Mouse (Mus musculus) cerebellum, postnatal 4 days (tissue): ENCODE measurements around the gene Egln1.

Experiments used
- DNase-seq, 2 experiments: peaks; one replicate each; pipeline ENCODE4 v3.0.0; 2022; ENCODE audit warnings: low spot score in 2 of 2, mixed read lengths in 1 of 2

Gene Egln1

GRCm38 (mm10) chr8:124949209-124950068, at the start of gene Egln1:
Egln1 (minus strand) TSS chr8:124949324.
- DNase-seq: peak; percentile 35 to 72

- DNase-seq: no peak
Observed at GRCm38 (mm10) chr8:124995776-124996175, 46.7 kb upstream of the Egln1 start.

DNA sequence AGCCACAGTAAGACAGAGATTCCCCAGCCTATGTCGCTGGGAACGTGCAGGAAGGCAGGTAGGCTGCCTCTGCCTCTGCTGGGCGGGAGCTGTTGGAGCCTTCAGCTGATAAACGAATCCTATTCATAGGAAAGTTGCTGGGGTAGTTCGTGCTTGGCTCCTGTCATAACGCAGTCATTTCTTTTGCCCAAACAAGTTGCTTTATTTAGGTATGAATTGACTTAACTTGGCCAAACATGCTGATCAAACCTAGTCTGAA, 42.5 kb upstream of the Egln1 start:
- no peak for DNase-seq

DNA sequence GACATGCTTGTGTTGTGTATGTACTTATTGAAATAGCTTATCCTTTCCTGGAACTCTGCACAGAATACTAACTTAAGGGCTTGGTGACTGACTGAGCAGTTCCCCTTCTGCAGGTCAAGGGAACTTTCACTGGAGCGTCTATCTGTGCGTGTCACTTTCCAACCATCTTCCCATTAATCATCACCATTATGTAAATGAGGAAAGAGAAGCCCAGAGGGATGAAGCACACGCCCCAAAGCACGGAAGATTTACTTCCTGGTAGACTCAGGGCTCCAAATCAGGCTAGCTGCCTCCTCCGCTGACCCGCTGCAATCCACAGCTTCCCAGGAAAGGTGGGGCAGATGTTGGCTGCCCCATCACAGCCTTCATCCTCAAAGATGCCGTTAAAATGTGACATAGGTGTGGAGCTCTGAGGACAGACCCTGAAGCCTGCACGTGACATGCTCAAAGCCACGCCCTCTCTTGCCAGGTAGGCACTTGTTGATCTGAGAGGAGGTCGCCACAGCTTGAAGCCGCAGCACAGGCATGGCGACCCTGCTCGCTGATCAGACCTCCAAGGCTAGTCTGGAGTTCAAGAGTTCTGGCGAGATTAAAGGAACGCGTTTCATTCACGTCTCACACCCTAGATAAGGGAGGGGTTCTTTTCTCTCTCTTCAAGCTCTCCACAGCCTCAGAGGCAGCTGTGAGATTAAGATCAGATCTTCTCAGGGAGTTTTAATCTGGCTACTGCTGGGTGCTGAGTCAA, 42.0 kb upstream of the Egln1 start:
- DNase-seq: no peak

- DNase-seq: no peak
Observed at GRCm38 (mm10) chr8:124980828-124981227, 31.7 kb upstream of the Egln1 start.

DNA sequence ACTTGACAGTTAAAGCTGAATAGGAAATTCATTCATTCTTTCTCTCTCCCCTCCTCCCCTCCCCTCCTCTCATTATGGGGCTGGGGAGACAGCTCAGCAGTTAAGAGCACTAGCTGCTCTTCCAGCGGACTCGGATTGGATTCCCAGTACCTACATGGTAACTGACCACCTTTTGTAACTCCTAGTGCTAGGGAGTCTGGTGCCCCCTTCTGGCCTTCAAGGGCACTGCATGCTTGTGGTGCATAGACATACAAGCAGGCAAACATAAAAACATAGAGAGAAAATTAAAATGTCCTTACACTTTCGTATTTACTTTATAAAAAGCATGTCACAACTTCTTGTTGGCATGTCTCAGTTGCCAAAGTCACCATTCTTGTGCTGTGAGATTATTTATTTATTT, 30.9 kb upstream of the Egln1 start:
- no peak for DNase-seq

- DNase-seq: no peak
Observed at GRCm38 (mm10) chr8:124978026-124978425, 28.9 kb upstream of the Egln1 start.

DNA sequence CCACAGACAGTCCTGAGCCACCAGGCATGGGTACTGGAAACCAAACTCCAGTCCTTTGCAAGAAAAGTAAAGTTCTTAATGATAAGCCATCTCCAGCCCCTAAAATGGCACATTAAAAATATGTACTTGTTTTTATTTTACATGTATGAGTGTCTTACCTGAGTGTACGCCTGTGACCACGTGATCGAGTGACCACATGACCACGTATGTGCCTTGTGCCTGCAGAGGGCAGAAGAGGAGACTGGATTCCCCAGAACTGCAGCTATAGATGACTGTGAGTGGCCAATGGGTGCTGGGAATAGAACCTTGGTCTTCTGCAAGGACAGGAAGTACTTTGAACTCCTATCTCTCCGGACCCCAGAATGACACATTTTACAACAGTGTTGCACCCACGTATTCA, 27.1 kb upstream of the Egln1 start:
- DNase-seq: no peak

DNA sequence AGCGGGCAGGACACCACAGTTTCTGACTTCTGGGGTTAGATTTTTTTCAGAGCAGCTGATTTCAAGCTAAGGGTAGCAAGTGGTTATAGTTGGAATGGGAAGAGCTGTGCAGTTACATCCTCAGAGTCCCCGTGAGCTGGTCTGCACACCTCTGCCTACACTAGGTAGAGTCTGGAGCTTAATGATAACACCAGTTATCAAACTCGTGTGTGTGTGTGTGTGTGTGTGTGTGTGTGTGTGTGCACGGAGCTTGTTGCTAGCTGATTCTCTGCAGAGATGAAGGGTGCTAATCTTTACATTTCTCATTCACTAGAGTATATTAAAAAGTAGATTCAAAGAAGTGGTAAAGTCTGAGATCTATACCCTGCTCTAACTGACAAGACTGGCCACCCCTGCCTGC, 25.1 kb upstream of the Egln1 start:
- no peak for DNase-seq

- no peak for DNase-seq
Observed at GRCm38 (mm10) chr8:124973221-124973620, 24.1 kb upstream of the Egln1 start.

GRCm38 (mm10) chr8:124970312-124970933, 21.3 kb upstream of the Egln1 start:
- no peak for DNase-seq

DNA sequence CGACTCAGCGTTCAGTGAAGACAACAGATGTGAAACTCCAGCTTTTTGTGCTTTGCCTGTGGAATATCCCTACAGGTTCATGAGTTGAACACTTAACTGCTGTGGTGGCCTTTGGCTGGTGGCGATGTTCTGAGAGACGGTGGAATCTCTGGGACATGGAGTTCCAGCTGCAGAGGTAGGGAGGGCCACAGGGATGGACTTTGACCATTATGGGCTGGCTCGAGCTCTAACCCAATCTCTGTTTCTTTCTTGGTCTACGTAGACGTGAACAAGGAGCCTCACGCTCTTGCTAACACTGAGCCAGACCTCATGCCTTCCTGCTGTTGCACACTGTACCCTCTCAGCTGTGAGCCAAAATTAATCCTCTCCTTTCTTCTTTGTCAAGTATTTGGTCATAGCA, 15.8 kb upstream of the Egln1 start:
- no peak for DNase-seq

DNA sequence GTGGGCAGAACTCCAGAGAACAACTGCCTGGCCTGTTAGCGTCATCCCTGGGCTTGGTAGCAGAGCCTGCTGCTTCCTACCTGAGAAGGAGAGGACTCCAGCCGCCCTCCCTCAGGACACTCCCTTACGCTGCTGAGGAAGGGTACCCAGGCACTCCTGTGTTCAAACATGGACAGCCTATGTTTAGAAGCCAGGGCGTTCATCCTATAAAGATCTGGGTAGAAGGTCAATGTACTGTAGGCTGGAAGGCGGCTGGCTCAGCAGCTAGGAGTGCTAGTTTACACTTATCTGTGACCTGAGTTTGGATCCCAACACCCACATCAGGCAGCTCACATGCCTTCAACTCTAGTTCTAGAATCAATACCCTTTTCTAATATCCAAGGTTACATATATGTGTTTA, 14.1 kb upstream of the Egln1 start:
- no peak for DNase-seq

- DNase-seq: no peak
Observed at GRCm38 (mm10) chr8:124960226-124960880, 11.2 kb upstream of the Egln1 start.

GRCm38 (mm10) chr8:124959462-124960225, 10.5 kb upstream of the Egln1 start:
- no peak for DNase-seq

DNA sequence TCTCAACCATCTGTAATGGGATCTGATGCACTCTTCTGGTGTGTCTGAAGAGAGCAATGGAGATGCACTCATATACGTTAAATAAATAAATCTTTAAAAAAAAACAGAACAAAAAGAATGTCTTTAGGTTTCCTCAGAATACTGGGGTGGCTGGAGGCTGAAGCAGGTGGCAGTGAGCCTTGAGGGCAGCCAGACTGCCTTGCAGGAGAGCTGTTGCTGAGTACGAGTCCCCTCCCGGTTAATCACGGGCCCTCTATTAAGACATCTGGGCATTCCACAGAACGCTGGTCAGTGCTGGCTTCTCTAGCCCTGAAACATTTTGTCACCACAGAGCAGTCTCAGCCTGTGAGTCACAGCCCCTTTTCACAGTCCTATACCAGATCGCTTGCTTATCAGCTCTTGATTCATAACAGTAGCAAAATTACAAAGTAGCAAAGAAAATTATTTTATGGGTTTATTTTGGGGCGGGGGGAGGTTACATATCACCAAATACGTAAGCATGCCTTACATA, 5.5 kb upstream of the Egln1 start:
- no peak for DNase-seq

DNA sequence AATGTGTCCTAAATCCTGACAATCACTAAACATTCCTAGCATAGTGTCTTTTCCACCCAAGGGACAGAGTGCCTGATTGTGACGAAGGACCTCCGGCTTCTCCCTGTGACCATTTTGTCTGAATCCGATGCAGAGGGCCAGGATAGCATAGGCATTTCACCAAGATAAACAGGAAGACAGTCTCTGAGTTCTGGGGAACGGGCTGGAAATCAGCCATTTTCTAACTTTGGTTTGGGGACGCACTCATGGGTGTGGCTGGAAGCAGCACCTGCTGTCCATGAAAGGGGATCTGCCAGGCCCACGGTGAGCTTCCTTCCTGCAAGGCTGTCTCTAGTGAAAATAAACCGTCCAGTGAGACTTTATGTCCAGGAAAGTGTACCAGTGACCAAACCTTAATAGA, 4.1 kb upstream of the Egln1 start:
- DNase-seq: no peak

- no peak for DNase-seq
Observed at GRCm38 (mm10) chr8:124950865-124951264, 1.7 kb upstream of the Egln1 start.

DNA sequence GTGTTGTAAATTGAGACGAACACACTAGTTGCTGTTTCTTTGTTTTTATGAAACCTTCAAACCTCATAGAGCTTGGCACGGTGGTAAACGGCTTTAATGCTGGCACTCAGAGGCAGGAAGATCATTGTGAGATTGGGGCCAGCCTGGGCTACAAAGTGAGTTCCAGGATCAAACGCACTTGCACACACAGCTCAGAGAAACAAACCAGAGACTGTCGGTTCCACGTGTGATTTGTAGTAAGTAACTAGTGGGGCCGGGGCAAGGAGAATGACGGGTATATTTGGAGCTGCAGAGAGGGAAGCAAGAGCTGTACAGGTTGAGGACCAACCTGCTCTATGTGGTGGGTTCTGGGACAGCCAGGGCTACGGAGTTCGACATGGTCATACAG, 939 bp upstream of the Egln1 start:
- no peak for DNase-seq

DNA sequence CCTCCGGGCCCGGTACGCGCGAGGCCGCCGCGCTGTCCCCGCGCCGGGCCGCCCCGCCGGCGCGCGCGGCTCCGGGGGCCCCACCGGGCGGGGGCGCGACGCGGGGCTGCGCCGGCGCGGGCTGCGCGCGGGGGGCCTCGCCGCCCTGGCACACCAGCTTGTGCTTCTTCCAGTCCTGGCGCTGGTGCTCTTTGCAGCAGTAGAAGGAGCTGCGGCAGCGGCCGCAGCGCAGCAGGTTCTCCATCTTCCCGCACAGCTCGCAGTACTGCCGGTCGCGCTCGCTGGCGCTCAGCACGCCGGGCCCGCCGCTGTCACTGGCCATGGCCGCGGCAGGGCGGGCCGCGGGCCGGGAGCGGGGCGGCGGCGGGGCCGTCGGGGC, 402 bp downstream of the Egln1 start:
- peak in 1 of 2 experiments; percentile 30 for DNase-seq
